Mouse (Mus musculus) limb, embryonic 14.5 days (tissue): ENCODE data around the gene Phlda3. TPM values are rescaled to one million over a fixed set of nuclear protein-coding genes. Genes with fewer than 3 reads are reported as not detected.

Experiments
- ATAC-seq: fragments of 200-750 bp; cut with Nextera tagmentation; 2 replicates; pipeline ENCODE4 v1.8.0; 2017; ENCODE audit warnings: low read depth, moderate number of reproducible peaks, moderate TSS enrichment; ENCODE audit not compliant: low FRiP score
- DNase-seq: peaks from one replicate; pipeline ENCODE4 v3.0.0-alpha.2; 2015; ENCODE audit warnings: low spot score
- H3K27ac ChIP-seq: fragments of 300-500 bp; sonication (generic); replicated peaks from 2 replicates; pipeline ENCODE4 v1.5.1; 2014; ENCODE audit warnings: low read depth, mild to moderate bottlenecking, low read length, moderate library complexity, mixed read lengths
- H3K27me3 ChIP-seq: fragments of 300-500 bp; sonication (generic); 2 replicates; pipeline ENCODE4 v1.6.1; 2014; ENCODE audit warnings: low read length, mixed read lengths; ENCODE audit not compliant: control insufficient read depth, insufficient read depth
- H3K36me3 ChIP-seq: fragments of 300-500 bp; sonication (generic); 2 replicates; pipeline ENCODE4 v1.6.1; 2014; ENCODE audit warnings: mild to moderate bottlenecking, low read length, moderate library complexity, mixed read lengths; ENCODE audit not compliant: control insufficient read depth, insufficient read depth
- H3K4me1 ChIP-seq: fragments of 300-500 bp; sonication (generic); 2 replicates; pipeline ENCODE4 v1.6.1; 2014; ENCODE audit warnings: antibody characterized with exemption, low read length, mixed read lengths; ENCODE audit not compliant: control insufficient read depth, insufficient read depth
- H3K4me2 ChIP-seq: fragments of 300-500 bp; sonication (generic); replicated peaks from 2 replicates; pipeline ENCODE4 v1.6.1; 2014; ENCODE audit warnings: low read depth, mild to moderate bottlenecking, low read length, moderate library complexity; ENCODE audit not compliant: severe bottlenecking
- H3K4me3 ChIP-seq: fragments of 300-500 bp; sonication (generic); replicated peaks from 2 replicates; pipeline ENCODE4 v1.5.1; 2014; ENCODE audit warnings: low read length
- H3K9ac ChIP-seq: fragments of 300-500 bp; sonication (generic); 2 replicates; pipeline ENCODE4 v1.6.1; 2014; ENCODE audit warnings: mild to moderate bottlenecking, low read depth, low read length, moderate library complexity; ENCODE audit not compliant: severe bottlenecking
- H3K9me3 ChIP-seq: fragments of 300-500 bp; sonication (generic); 2 replicates; pipeline ENCODE4 v1.6.1; 2016; ENCODE audit warnings: low read length; ENCODE audit not compliant: control insufficient read depth
- POLR2A ChIP-seq: fragments of 200-500 bp; IDR thresholded peaks from 2 replicates; pipeline ENCODE4 v1.8.0; 2012; ENCODE audit warnings: inconsistent platforms, mild to moderate bottlenecking, moderate library complexity, borderline replicate concordance; ENCODE audit not compliant: insufficient read depth, insufficient read length; ENCODE audit errors: extremely low read depth
- WGBS: fragments of 180-500 bp; shearing (Covaris S2); extraction: QIAGEN DNeasy Blood & Tissue Kit; methylation state at CpG from one replicate; pipeline ENCODE4 v1.1.7; 2014; 5-methylcytosine and 5-hydroxymethylcytosine counted together
- polyA plus RNA-seq, 2 experiments: library from polyadenylated mRNA; depleted of rRNA in 1 of 2; stranded (reverse) in 1 of 2; unstranded in 1 of 2; fragments of >200 nt; fragmentation: Nextera tagmentation in 1 of 2; extraction: Ambion mirVana in 1 of 2; gene quantifications; 2 replicates each; pipeline versions ENCODE4 v1.2.1 to v1.2.3; 2012 to 2014

Gene Phlda3
- polyA plus RNA-seq, 2 experiments = 60.6 to 87.4 TPM

- H3K27ac ChIP-seq = no peak overlapping the region
- WGBS = 87% methylated on average over 7 of the region's 7 CpGs
These were observed 20.9 kb upstream of the Phlda3 start for GRCm38 (mm10) chr1:135744987-135745386.

GRCm38 (mm10) chr1:135746248-135746647 lies 19.7 kb upstream of the Phlda3 start:
- no peak overlapping the region for H3K9ac ChIP-seq

More at GRCm38 (mm10) chr1:135744987-135745386, 20.9 kb upstream of the Phlda3 start:
- peaks cover 46% of the 10 kb centered on the region for H3K36me3 ChIP-seq
- peaks cover 13% of the 10 kb centered on the region for H3K4me1 ChIP-seq
- no peaks in the 10 kb centered on the region for H3K27me3 ChIP-seq
- H3K4me3 ChIP-seq = no peak overlapping the region
- ATAC-seq (no peak), DNase-seq (no peak)
- H3K4me2 ChIP-seq = no peak overlapping the region
- no peak for TF ChIP-seq POLR2A
- no peak overlapping the region for H3K9ac ChIP-seq
- no peaks in the 10 kb centered on the region for H3K9me3 ChIP-seq

GRCm38 (mm10) chr1:135752737-135753348 lies 13.1 kb upstream of the Phlda3 start:
- no peak for TF ChIP-seq POLR2A
- H3K27me3 ChIP-seq = no peaks in the 10 kb centered on the region
- ATAC-seq (peak; percentile 97), DNase-seq (peak; percentile 94)
- no peak overlapping the region for H3K9ac ChIP-seq
- no peak overlapping the region for H3K4me3 ChIP-seq
- no peak overlapping the region for H3K4me2 ChIP-seq
- H3K36me3 ChIP-seq = peaks cover 32% of the 10 kb centered on the region
- H3K4me1 ChIP-seq = 0 out of 2 replicates have a peak, but pooled peaks cover 2% of the 10 kb centered on the region
- no peaks in the 10 kb centered on the region for H3K9me3 ChIP-seq
- WGBS = 10% methylated on average over 10 of the region's 10 CpGs
- H3K27ac ChIP-seq = no peak overlapping the region

More at GRCm38 (mm10) chr1:135746248-135746647, 19.7 kb upstream of the Phlda3 start:
- ATAC-seq = no peak
- Histone ChIP-seq H3K4me2 (no peak overlapping the region), H3K36me3 (peaks cover 52% of the 10 kb centered on the region), H3K27me3 (no peaks in the 10 kb centered on the region), H3K4me3 (no peak overlapping the region), H3K27ac (no peak overlapping the region), H3K9me3 (no peaks in the 10 kb centered on the region), H3K4me1 (peaks cover 6% of the 10 kb centered on the region)
- no peak for TF ChIP-seq POLR2A
- 86% methylated on average over 4 of the region's 4 CpGs for WGBS
- DNase-seq = no peak

GRCm38 (mm10) chr1:135755287-135755686 lies 10.6 kb upstream of the Phlda3 start:
- H3K4me3 ChIP-seq = no peak overlapping the region
- 33% methylated on average over 9 of the region's 9 CpGs for WGBS
- H3K9ac ChIP-seq = no peak overlapping the region
- no peak for DNase-seq
- ATAC-seq = no peak
- peaks cover 13% of the 10 kb centered on the region; the same call in 1 of the 2 replicates for H3K36me3 ChIP-seq
- H3K27me3 ChIP-seq = no peaks in the 10 kb centered on the region
- no peaks in the 10 kb centered on the region for H3K9me3 ChIP-seq
- no peak overlapping the region for H3K4me2 ChIP-seq
- 0 out of 2 replicates have a peak, but pooled peaks cover 2% of the 10 kb centered on the region for H3K4me1 ChIP-seq
- no peak overlapping the region for H3K27ac ChIP-seq
- TF ChIP-seq POLR2A = no peak

GRCm38 (mm10) chr1:135755913-135756312 lies 10.0 kb upstream of the Phlda3 start:
- Histone ChIP-seq H3K4me3 (no peak overlapping the region), H3K36me3 (peaks cover 10% of the 10 kb centered on the region; the same call in 1 of the 2 replicates), H3K4me2 (no peak overlapping the region), H3K9me3 (no peaks in the 10 kb centered on the region), H3K9ac (no peak overlapping the region), H3K27ac (no peak overlapping the region), H3K4me1 (0 out of 2 replicates have a peak, but pooled peaks cover 2% of the 10 kb centered on the region), H3K27me3 (no peaks in the 10 kb centered on the region)
- no peak for TF ChIP-seq POLR2A
- WGBS = 75% methylated on average over 3 of the region's 3 CpGs
- DNase-seq = no peak
- ATAC-seq = no peak
